ENCODE assay signal across 8 mouse cellular contexts in the genomic region with DNA sequence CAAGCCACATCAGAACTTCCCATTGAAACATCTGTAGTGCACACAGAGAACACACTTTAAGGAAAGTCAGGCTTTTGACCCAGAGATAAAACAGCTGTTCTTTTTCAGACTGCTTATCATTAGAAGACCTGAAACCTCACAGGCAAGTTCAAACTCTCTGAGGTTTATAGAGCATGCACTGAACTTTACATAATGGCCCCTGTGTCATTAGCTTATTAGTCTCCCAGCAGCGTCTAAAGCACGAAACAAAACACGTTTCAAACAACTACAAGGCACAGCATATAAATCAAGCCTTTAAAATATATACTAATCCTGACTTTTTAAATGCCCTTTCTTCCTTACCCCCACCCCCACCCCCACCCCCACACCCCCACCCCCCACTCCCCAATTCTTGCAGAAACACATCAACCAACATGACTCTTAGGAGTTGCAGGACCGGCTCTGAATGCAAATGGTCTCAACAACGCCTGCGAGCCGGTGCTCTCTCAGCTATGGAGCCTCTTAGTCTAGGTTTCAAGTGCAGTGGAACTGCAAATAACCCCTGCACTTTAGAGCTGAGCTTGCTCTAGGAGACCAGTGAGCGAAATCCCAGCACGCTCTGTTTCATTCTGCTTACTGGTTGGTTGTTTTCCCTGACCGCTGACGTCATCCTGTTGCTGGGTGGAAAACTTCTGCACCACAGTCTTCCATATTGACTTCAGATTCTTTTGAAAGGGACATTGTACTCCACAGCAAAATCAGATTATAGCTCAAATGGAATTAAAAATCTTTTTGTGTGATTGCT. TPM values are rescaled to one million over a fixed set of nuclear protein-coding genes. Genes with fewer than 3 reads are reported as not detected.
DNase-seq lines count a peak whose midpoint lies in the region; ATAC-seq and TF ChIP-seq lines count a peak whose summit lies in the region.

No protein-coding gene starts in this region.

- DNase-seq in cerebellum, postnatal 10 days = peak; percentile 34 to 50
- DNase-seq in cerebellum, adult 8-10 months = no peak
- peak; percentile 77 for DNase-seq in brain, adult 2 months (ENCODE audit: low read depth, low spot score)
- peak; percentile 48 for DNase-seq in heart, postnatal 0 days (ENCODE audit: low spot score)
- DNase-seq in kidney, postnatal 14 days = peak; percentile 72
- no peak for DNase-seq in spleen, postnatal 4 days (ENCODE audit: low spot score in 2 of 2)

- H3K4me1 ChIP-seq in heart, postnatal 0 days (ENCODE audit: control insufficient read depth, insufficient read depth) = peaks cover 5% of the 10 kb centered on the region; the same call in 1 of the 2 replicates
- peaks cover 19% of the 10 kb centered on the region for H3K4me1 ChIP-seq in lung, embryonic 16.5 days (replicated peaks; ENCODE audit: control insufficient read depth, insufficient read depth, low read length)
- peaks cover 25% of the 10 kb centered on the region for H3K4me1 ChIP-seq in stomach, embryonic 15.5 days

- H3K9ac ChIP-seq in heart, postnatal 0 days (replicated peaks; ENCODE audit: low read depth, low read length) = no peak overlapping the region
- no peak overlapping the region for H3K9ac ChIP-seq in lung, embryonic 16.5 days (ENCODE audit: low read length)
- no peak overlapping the region for H3K9ac ChIP-seq in stomach, embryonic 15.5 days

- H3K4me3 ChIP-seq in heart, postnatal 0 days (ENCODE audit: low read depth, low read length) = no peak overlapping the region
- no peak overlapping the region for H3K4me3 ChIP-seq in lung, embryonic 16.5 days (ENCODE audit: low read length)
- no peak overlapping the region for H3K4me3 ChIP-seq in stomach, embryonic 15.5 days (replicated peaks)

- H3K9me3 ChIP-seq in heart, postnatal 0 days (replicated peaks; ENCODE audit: control insufficient read depth, low read length) = no peaks in the 10 kb centered on the region
- H3K9me3 ChIP-seq in lung, embryonic 16.5 days (ENCODE audit: control insufficient read depth, low read length) = no peaks in the 10 kb centered on the region
- no peaks in the 10 kb centered on the region for H3K9me3 ChIP-seq in stomach, embryonic 15.5 days

- no peak overlapping the region; the same call in 1 of the 2 replicates for H3K27ac ChIP-seq in heart, postnatal 0 days (ENCODE audit: low read depth)
- peak overlapping the region; percentile 89 for H3K27ac ChIP-seq in lung, embryonic 16.5 days (ENCODE audit: low read length)
- peak overlapping the region; percentile 59 for H3K27ac ChIP-seq in stomach, embryonic 15.5 days

- ATAC-seq in heart, postnatal 0 days (ENCODE audit: insufficient read depth, low read depth) = peak; percentile 67; the same call in 1 of the 2 replicates
- peak; percentile 95 for ATAC-seq in lung, embryonic 16.5 days (ENCODE audit: low read depth)
- peak; percentile 61; the same call in 1 of the 2 replicates for ATAC-seq in stomach, embryonic 15.5 days (ENCODE audit: insufficient read depth, low FRiP score, low read depth)

- no peak overlapping the region for H3K4me2 ChIP-seq in heart, postnatal 0 days (ENCODE audit: low read depth, low read length)
- peak overlapping the region; percentile 16 for H3K4me2 ChIP-seq in lung, embryonic 16.5 days (ENCODE audit: low read depth, low read length)
- no peak overlapping the region; the same call in 1 of the 2 replicates for H3K4me2 ChIP-seq in stomach, embryonic 15.5 days

- 30% methylated on average over 11 of the region's 11 CpGs for WGBS in heart, postnatal 0 days
- WGBS in lung, embryonic 16.5 days = 11% methylated on average over 11 of the region's 11 CpGs
- 18% methylated on average over 11 of the region's 11 CpGs for WGBS in stomach, embryonic 15.5 days

- no peak for TF ChIP-seq CTCF in heart, postnatal 0 days (IDR thresholded peaks at IDR 0.05; ENCODE audit: low read depth)

- H3K36me3 ChIP-seq in heart, postnatal 0 days (replicated peaks; ENCODE audit: control insufficient read depth, insufficient read depth, low read length) = no peaks in the 10 kb centered on the region
- H3K36me3 ChIP-seq in lung, embryonic 16.5 days (ENCODE audit: control insufficient read depth, insufficient read depth, low read length) = no peaks in the 10 kb centered on the region
- H3K36me3 ChIP-seq in stomach, embryonic 15.5 days = no peaks in the 10 kb centered on the region

- TF ChIP-seq EP300 in heart, postnatal 0 days (IDR thresholded peaks at IDR 0.05; ENCODE audit: low read depth) = no peak

- H3K27me3 ChIP-seq in heart, postnatal 0 days (ENCODE audit: control insufficient read depth, insufficient read depth, low read length) = no peaks in the 10 kb centered on the region
- no peaks in the 10 kb centered on the region for H3K27me3 ChIP-seq in lung, embryonic 16.5 days (ENCODE audit: control insufficient read depth, insufficient read depth, low read depth, low read length)
- no peaks in the 10 kb centered on the region for H3K27me3 ChIP-seq in stomach, embryonic 15.5 days (replicated peaks)

RNA-seq across cellular contexts. Expression of a gene that starts 28.7 kb away (rescaled TPM):
- 8.1 and 17.0 TPM in 2 replicates for total RNA-seq in heart, postnatal 0 days (2014; rRNA removed; ENCODE audit: low replicate concordance)
- 5.7 and 6.8 TPM in 2 replicates for polyA plus RNA-seq in heart, postnatal 0 days (2015; fragmentation: Nextera tagmentation; extraction: Ambion mirVana)
- polyA plus RNA-seq in lung, embryonic 16.5 days (2015; fragmentation: Nextera tagmentation; extraction: Ambion mirVana) = 12.9 and 15.8 TPM in 2 replicates
- 13.2 and 14.7 TPM in 2 replicates for polyA plus RNA-seq in stomach, embryonic 15.5 days (2015; fragmentation: Nextera tagmentation; extraction: Ambion mirVana)

Comparison
In these comparisons a context has a peak if more than half of its experiments do, and no peak if none do; other contexts are left out.
1. DNase-seq: peak in cerebellum, postnatal 10 days (2 of 2), brain, adult 2 months (single experiment), heart, postnatal 0 days (single experiment) and kidney, postnatal 14 days (single experiment); none in cerebellum, adult 8-10 months (single experiment) and spleen, postnatal 4 days (0 of 2).
2. Peak in every context shown above with its lines, with median percentiles within 50 percentile points of each other: ATAC-seq.